Mouse (Mus musculus) CH12.LX (cell line): ENCODE data around the gene Foxred2. TPM values are rescaled to one million over a fixed set of nuclear protein-coding genes. Genes with fewer than 3 reads are reported as not detected.

Source experiments
- DNase-seq: peaks from one replicate; pipeline ENCODE4 v3.0.0-alpha.2; 2013; ENCODE audit errors: extremely low read depth
- H3K27ac ChIP-seq: 2 replicates; pipeline ENCODE4 v1.5.1; 2012; ENCODE audit warnings: low read depth, mild to moderate bottlenecking, control low read depth, moderate library complexity; ENCODE audit not compliant: insufficient read depth
- H3K27me3 ChIP-seq: replicated peaks from 2 replicates; pipeline ENCODE3; 2012; ENCODE audit warnings: inconsistent platforms
- H3K36me3 ChIP-seq, 2 experiments: replicated peaks in 1 of 2; 2 replicates each; pipeline versions ENCODE3 to v1.6.1; 2012; ENCODE audit warnings: inconsistent platforms in 1 of 2, low read length in 1 of 2, mild to moderate bottlenecking in 1 of 2, mixed read lengths in 1 of 2, moderate library complexity in 1 of 2; ENCODE audit not compliant: control insufficient read depth in 1 of 2, insufficient read depth in 1 of 2
- H3K4me1 ChIP-seq, 2 experiments: 2 replicates each; pipeline ENCODE4 v1.6.1; 2012; ENCODE audit warnings: inconsistent platforms in 1 of 2, moderate library complexity in 1 of 2; ENCODE audit not compliant: insufficient read depth in 2 of 2, control insufficient read depth in 1 of 2
- H3K4me2 ChIP-seq: 2 replicates; pipeline ENCODE4 v1.6.1; 2012; ENCODE audit warnings: low read depth, mild to moderate bottlenecking, control low read depth; ENCODE audit not compliant: poor library complexity, insufficient read depth, severe bottlenecking
- H3K4me3 ChIP-seq, 3 experiments: fragments of 150-350 bp in 1 of 3; sonication (generic) in 1 of 3; replicated peaks in 1 of 3; 2 replicates each; pipeline versions ENCODE3 to v1.5.1; 2011 to 2012; ENCODE audit warnings: low read depth in 2 of 3, low read length in 2 of 3, mild to moderate bottlenecking in 2 of 3, moderate library complexity in 2 of 3, control low read depth in 1 of 3, improper control_type of control experiment in 1 of 3, inconsistent platforms in 1 of 3, mixed read lengths in 1 of 3; ENCODE audit not compliant: poor library complexity in 1 of 3
- H3K79me2 ChIP-seq: replicated peaks from 2 replicates; pipeline ENCODE4 v1.6.1; 2012; ENCODE audit warnings: mild to moderate bottlenecking, moderate library complexity; ENCODE audit not compliant: control insufficient read depth, poor library complexity, insufficient read depth, severe bottlenecking; ENCODE audit errors: extremely low read depth
- H3K9ac ChIP-seq: 2 replicates; pipeline ENCODE4 v1.6.1; 2012; ENCODE audit warnings: low read depth, mild to moderate bottlenecking, control low read depth, moderate library complexity; ENCODE audit not compliant: insufficient read depth
- H3K9me3 ChIP-seq: replicated peaks from 2 replicates; pipeline ENCODE3; 2012; ENCODE audit warnings: low read length, inconsistent platforms, mixed read lengths
- BHLHE40 ChIP-seq: IDR thresholded peaks from 2 replicates; pipeline ENCODE4 v1.6.1; 2011; ENCODE audit warnings: mild to moderate bottlenecking, low read depth, low read length, improper control_type of control experiment
- CHD2 ChIP-seq: IDR thresholded peaks from 2 replicates; pipeline ENCODE4 v1.6.1; 2011; ENCODE audit warnings: low read length, improper control_type of control experiment
- CTCF ChIP-seq, 2 experiments: IDR thresholded peaks in 1 of 2; conservative IDR thresholded peaks in 1 of 2; 2 replicates each; pipeline ENCODE4 v1.5.1; 2011 to 2012; ENCODE audit warnings: low read depth in 2 of 2, low read length in 2 of 2, improper control_type of control experiment in 1 of 2, inconsistent platforms in 1 of 2, mild to moderate bottlenecking in 1 of 2, moderate library complexity in 1 of 2
- EP300 ChIP-seq: IDR thresholded peaks from 2 replicates; pipeline ENCODE4 v1.6.1; 2011; ENCODE audit warnings: low read length, improper control_type of control experiment
- JUND ChIP-seq: conservative IDR thresholded peaks from 2 replicates; pipeline ENCODE4 v1.6.1; 2011; ENCODE audit warnings: low read depth, low read length, improper control_type of control experiment
- KAT2A ChIP-seq: IDR thresholded peaks from 2 replicates; pipeline ENCODE4 v1.6.1; 2012; ENCODE audit warnings: low read length, improper control_type of control experiment, inconsistent platforms; ENCODE audit not compliant: insufficient replicate concordance
- MEF2A ChIP-seq: IDR thresholded peaks from 2 replicates; pipeline ENCODE4 v1.6.1; 2014; ENCODE audit warnings: low read depth, mild to moderate bottlenecking, inconsistent platforms, low read length, improper control_type of control experiment, borderline replicate concordance
- PAX5 ChIP-seq: IDR thresholded peaks from 2 replicates; pipeline ENCODE4 v1.6.1; 2012; ENCODE audit warnings: low read length, inconsistent platforms, mixed read lengths
- POLR2A ChIP-seq: IDR thresholded peaks from 2 replicates; pipeline ENCODE4 v1.6.1; 2011; ENCODE audit warnings: low read depth, mild to moderate bottlenecking, improper control_type of control experiment, low read length
- POLR2AphosphoS2 ChIP-seq: IDR thresholded peaks from 2 replicates; pipeline ENCODE4 v1.6.1; 2011; ENCODE audit warnings: low read depth, low read length, improper control_type of control experiment
- RAD21 ChIP-seq: IDR thresholded peaks from 2 replicates; pipeline ENCODE4 v1.6.1; 2011; ENCODE audit warnings: low read depth, mild to moderate bottlenecking, low read length, improper control_type of control experiment, moderate library complexity
- RCOR1 ChIP-seq: conservative IDR thresholded peaks from 2 replicates; pipeline ENCODE4 v1.6.1; 2012; ENCODE audit warnings: low read depth, mild to moderate bottlenecking, inconsistent platforms, low read length, improper control_type of control experiment
- SIN3A ChIP-seq: IDR thresholded peaks from 2 replicates; pipeline ENCODE4 v1.6.1; 2012; ENCODE audit warnings: low read length, improper control_type of control experiment, inconsistent platforms
- SMC3 ChIP-seq: IDR thresholded peaks from 2 replicates; pipeline ENCODE4 v1.6.1; 2011; ENCODE audit warnings: low read depth, low read length, improper control_type of control experiment
- USF1 ChIP-seq: IDR thresholded peaks from 2 replicates; pipeline ENCODE4 v1.6.1; 2014; ENCODE audit warnings: low read depth, mild to moderate bottlenecking, inconsistent platforms, low read length, improper control_type of control experiment
- USF2 ChIP-seq: conservative IDR thresholded peaks from 2 replicates; pipeline ENCODE4 v1.6.1; 2011; ENCODE audit warnings: low read depth, low read length, improper control_type of control experiment
- ZKSCAN1 ChIP-seq: IDR thresholded peaks from 2 replicates; pipeline ENCODE4 v1.6.1; 2012; ENCODE audit warnings: low read depth, inconsistent platforms, low read length, improper control_type of control experiment, borderline replicate concordance
- dilution Hi-C: fragments of 300-500 bp; cut with MboI; formaldehyde crosslinking; loops from 2 replicates; pipeline ENCODE4 v1.14.3; 2020; ENCODE audit warnings: low sequenced_read_pairs; ENCODE audit not compliant: extremely low pct_unique_long_range_greater_than_20kb, extremely low pct_ligation_motif_present
- in situ Hi-C: fragments of 300-500 bp; cut with MboI; formaldehyde crosslinking; loops from 3 replicates; pipeline ENCODE4 v1.14.3; 2019; ENCODE audit warnings: low sequenced_read_pairs, low pct_ligation_motif_present, low pct_unique_long_range_greater_than_20kb, mixed read lengths
- polyA plus RNA-seq: library from polyadenylated mRNA; unstranded; fragments of >175 nt; gene quantifications from 2 replicates; pipeline ENCODE4 v1.2.1, GENCODE M21; 2012; ENCODE audit warnings: low read depth; ENCODE audit not compliant: insufficient read length
- total RNA-seq, 2 experiments: library from RNA; depleted of rRNA; stranded (reverse); fragments of 300-350 nt in 1 of 2; fragments of >200 nt in 1 of 2; gene quantifications; 2 replicates each; pipeline ENCODE4 v1.2.3; 2012 to 2014

The Foxred2 gene
- total and polyA plus RNA-seq, 3 experiments, result 0.17 to 0.43 (median 0.39) TPM

- Histone ChIP-seq H3K4me1 (peaks cover 0 to 3% of the 10 kb centered on the region in 2 experiments; a peak in 1 of 4 replicates), H3K79me2 (no peaks in the 10 kb centered on the region)
- TF ChIP-seq POLR2A, result no peak; the same call in 1 of the 2 replicates
- TF ChIP-seq BHLHE40, result no peak
- TF ChIP-seq SMC3, result no peak
- TF ChIP-seq MEF2A, result no peak
- peak; percentile 91 for TF ChIP-seq POLR2AphosphoS2
- TF ChIP-seq USF2, result no peak
- TF ChIP-seq, all 38 proteins: peak for 1
- DNase-seq, result no peak
- Histone ChIP-seq H3K36me3 (peaks cover 45 to 47% of the 10 kb centered on the region in 2 experiments), H3K4me2 (no peak overlapping the region), H3K4me3 (no peak overlapping the region), H3K9ac (no peak overlapping the region), H3K9me3 (peaks cover 4% of the 10 kb centered on the region), H3K27me3 (no peaks in the 10 kb centered on the region), H3K27ac (no peak overlapping the region)
- in situ Hi-C loops, result loop anchor here (25.0 kb wide), 1 partner anchor 580 kb away; the partner anchor contains the start of genes C1qtnf6 and Sstr3
- dilution Hi-C loops, result no loop called here
Observed at GRCm38 (mm10) chr15:77957625-77958024, 1.1 kb upstream of the Foxred2 start.

- TF ChIP-seq CTCF (conservative IDR thresholded peaks at IDR 0.05 in 1 of 2, IDR thresholded peaks at IDR 0.05 in 1 of 2; ENCODE audit: low read depth in 2 of 2, low read length in 2 of 2), result no peak
- TF ChIP-seq RCOR1, result no peak
- no peak for TF ChIP-seq USF1
- TF ChIP-seq SMC3, result no peak
- TF ChIP-seq JUND, result no peak
- no peak for TF ChIP-seq KAT2A
- no peak for TF ChIP-seq EP300
- TF ChIP-seq PAX5, result no peak
- no peak for TF ChIP-seq CHD2
- TF ChIP-seq SIN3A, result no peak
- no peak for TF ChIP-seq ZKSCAN1
- TF ChIP-seq POLR2AphosphoS2, result no peak
- no peak for TF ChIP-seq RAD21
Observed at GRCm38 (mm10) chr15:77955440-77956403, 800 bp downstream of the Foxred2 start.

More at GRCm38 (mm10) chr15:77955440-77956403, 800 bp downstream of the Foxred2 start:
- H3K79me2 ChIP-seq, result no peaks in the 10 kb centered on the region
- H3K4me3 ChIP-seq, result no peak overlapping the region
- H3K9me3 ChIP-seq, result peaks cover 4% of the 10 kb centered on the region
- H3K4me1 ChIP-seq, result peaks cover 0 to 3% of the 10 kb centered on the region in 2 experiments; a peak in 1 of 4 replicates
- no peak for DNase-seq
- H3K27ac ChIP-seq, result no peak overlapping the region
- in situ Hi-C loops, result loop anchor here (25.0 kb wide), 1 partner anchor 582 kb away; the partner anchor contains the start of genes C1qtnf6 and Sstr3
- peaks cover 26 to 28% of the 10 kb centered on the region in 2 experiments for H3K36me3 ChIP-seq
- dilution Hi-C loops, result no loop called here
- H3K9ac ChIP-seq, result no peak overlapping the region
- no peak overlapping the region for H3K4me2 ChIP-seq
- H3K27me3 ChIP-seq, result no peaks in the 10 kb centered on the region
